9 mouse cellular contexts compared by ENCODE assay signal in genomic region chr5:41887738-41888137, GRCm38 (mm10). TPM values are rescaled to one million over a fixed set of nuclear protein-coding genes. Genes with fewer than 3 reads are reported as not detected.
A peak's percentile ranks its signal among the peaks of the same experiment; 100 is the strongest.
DNase-seq lines count a peak whose midpoint lies in the region; ATAC-seq and TF ChIP-seq lines count a peak whose summit lies in the region.
"Had no signal": no experiment of that assay in that cellular context is flagged by ENCODE, and none has a peak within 500 bp of the region (broad histone marks: within the 10 kb centered on the region; RNA-seq: fewer than 3 reads in every experiment).

No protein-coding gene starts in this region.

- peaks cover 10% of the 10 kb centered on the region; the same call in 1 of the 2 replicates for H3K4me1 ChIP-seq in cerebellum, adult 2 months (ENCODE audit: control insufficient read depth, insufficient read depth, low read length)
- H3K4me1 ChIP-seq in kidney, postnatal 0 days (replicated peaks; ENCODE audit: insufficient read depth, low read length) = no peaks in the 10 kb centered on the region
- H3K4me1 ChIP-seq in liver, embryonic 11.5 days (replicated peaks; ENCODE audit: control insufficient read depth, insufficient read depth, low read length) = no peaks in the 10 kb centered on the region
- H3K4me1 ChIP-seq: limb, embryonic 13.5 days had no signal

- H3K27me3 ChIP-seq in C2C12 (ENCODE audit: control insufficient read depth, insufficient read depth, insufficient read length) = no peaks in the 10 kb centered on the region
- no peaks in the 10 kb centered on the region for H3K27me3 ChIP-seq in cerebellum, adult 2 months (ENCODE audit: control insufficient read depth, insufficient read depth, low read length)
- no peaks in the 10 kb centered on the region for H3K27me3 ChIP-seq in kidney, postnatal 0 days (ENCODE audit: insufficient read depth, low read length)
- H3K27me3 ChIP-seq in liver, embryonic 11.5 days (replicated peaks; ENCODE audit: control insufficient read depth, insufficient read depth, low read length) = no peaks in the 10 kb centered on the region

- 10% methylated on average over 4 of the region's 4 CpGs for WGBS in cerebellum, adult 2 months
- 11% methylated on average over 4 of the region's 4 CpGs for WGBS in kidney, postnatal 0 days
- 12% methylated on average over 4 of the region's 4 CpGs for WGBS in liver, embryonic 11.5 days

- H3ac ChIP-seq in C2C12 (ENCODE audit: control insufficient read depth, insufficient read length, low read depth) = no peak overlapping the region

- no peaks in the 10 kb centered on the region for H3K79me2 ChIP-seq in C2C12 (ENCODE audit: control insufficient read depth, insufficient read depth)

- no peaks in the 10 kb centered on the region for H3K79me3 ChIP-seq in C2C12 (ENCODE audit: low read depth)

- TF ChIP-seq CTCF in C2C12 (IDR thresholded peaks at IDR 0.05; ENCODE audit: control insufficient read depth, insufficient read depth, insufficient read length) = peak; percentile 58
- TF ChIP-seq CTCF in cerebellum, adult 2 months (IDR thresholded peaks at IDR 0.05; ENCODE audit: borderline replicate concordance, insufficient read depth, low read depth, low read length) = peak; percentile 78; the same call in 1 of the 2 replicates
- TF ChIP-seq CTCF in kidney, postnatal 0 days (IDR thresholded peaks at IDR 0.05; ENCODE audit: low read depth) = peak; percentile 82

- no peak overlapping the region for H3K27ac ChIP-seq in cerebellum, adult 2 months (ENCODE audit: insufficient read depth, low read length)
- no peak overlapping the region for H3K27ac ChIP-seq in kidney, postnatal 0 days
- no peak overlapping the region for H3K27ac ChIP-seq in liver, embryonic 11.5 days (ENCODE audit: low read depth, low read length)
- H3K27ac ChIP-seq: limb, embryonic 13.5 days had no signal

- DNase-seq in MEL-GATA-1-ER (ENCODE audit: extremely low read depth, low read depth) = peak; percentile 45
- DNase-seq in cerebellum, adult 2 months = peak; percentile 82 to 84
- DNase-seq in frontal cortex, adult 2 months (ENCODE audit: extremely low spot score in 1 of 2, low spot score in 1 of 2) = peak; percentile 46 to 91
- peak; percentile 79 for DNase-seq in kidney, postnatal 0 days (ENCODE audit: low spot score)
- DNase-seq in liver, embryonic 11.5 days (ENCODE audit: low spot score) = peak; percentile 43
- DNase-seq in right cerebral cortex, adult 18-20 months = peak; percentile 76
- peak; percentile 46 to 68 for DNase-seq in urinary bladder, postnatal 4 days (ENCODE audit: low spot score in 2 of 2)

- ATAC-seq in kidney, postnatal 0 days (replicated peaks; ENCODE audit: low FRiP score, low read depth) = no peak
- no peak for ATAC-seq in liver, embryonic 11.5 days (replicated peaks; ENCODE audit: low FRiP score)

- no peaks in the 10 kb centered on the region for H3K9me3 ChIP-seq in kidney, postnatal 0 days (replicated peaks; ENCODE audit: low read length)
- no peaks in the 10 kb centered on the region for H3K9me3 ChIP-seq in liver, embryonic 11.5 days (ENCODE audit: control insufficient read depth, low read length)
- H3K9me3 ChIP-seq: limb, embryonic 13.5 days had no signal

- H3K36me3 ChIP-seq in C2C12 (ENCODE audit: control insufficient read depth, insufficient read depth) = no peaks in the 10 kb centered on the region
- no peaks in the 10 kb centered on the region for H3K36me3 ChIP-seq in kidney, postnatal 0 days (ENCODE audit: insufficient read depth, low read length)
- H3K36me3 ChIP-seq in liver, embryonic 11.5 days (ENCODE audit: control insufficient read depth, insufficient read depth, low read length) = no peaks in the 10 kb centered on the region
- H3K36me3 ChIP-seq: limb, embryonic 13.5 days had no signal

- H3K4me2 ChIP-seq in kidney, postnatal 0 days (ENCODE audit: low read length) = no peak overlapping the region
- H3K4me2 ChIP-seq in liver, embryonic 11.5 days = no peak overlapping the region
- H3K4me2 ChIP-seq: limb, embryonic 13.5 days had no signal

- TF ChIP-seq POLR2A in cerebellum, adult 2 months (IDR thresholded peaks at IDR 0.05; ENCODE audit: borderline replicate concordance, insufficient read depth, low read length) = no peak

- no peak overlapping the region for H3K4me3 ChIP-seq in C2C12 (ENCODE audit: insufficient read depth, poor library complexity, severe bottlenecking)
- no peak overlapping the region for H3K4me3 ChIP-seq in cerebellum, adult 2 months (replicated peaks; ENCODE audit: insufficient read depth, low read depth, low read length)
- H3K4me3 ChIP-seq in kidney, postnatal 0 days (replicated peaks; ENCODE audit: low read depth, low read length) = no peak overlapping the region
- no peak overlapping the region for H3K4me3 ChIP-seq in liver, embryonic 11.5 days (ENCODE audit: low read depth, low read length)
- H3K4me3 ChIP-seq: limb, embryonic 13.5 days had no signal

- H3K9ac ChIP-seq in kidney, postnatal 0 days (ENCODE audit: low read depth, low read length) = no peak overlapping the region
- H3K9ac ChIP-seq in liver, embryonic 11.5 days (ENCODE audit: low read depth, low read length) = no peak overlapping the region
- H3K9ac ChIP-seq: limb, embryonic 13.5 days had no signal

TF ChIP-seq in C2C12, 6 proteins besides CTCF, POLR2A, EP300 and RAD21:
- TF ChIP-seq FOSL1 (IDR thresholded peaks at IDR 0.05; ENCODE audit: insufficient read depth, low read length, poor library complexity, severe bottlenecking) (no peak), USF1 (IDR thresholded peaks at IDR 0.05; ENCODE audit: low read depth) (no peak), MAX (IDR thresholded peaks at IDR 0.05) (no peak), MYOD1 (IDR thresholded peaks at IDR 0.05; ENCODE audit: control insufficient read depth, insufficient read length, low read depth) (no peak), MYOG (IDR thresholded peaks at IDR 0.05; ENCODE audit: control insufficient read depth, extremely low read depth, insufficient read length) (no peak)
TF ChIP-seq in C2C12: peak in this region for 0.

RNA-seq across cellular contexts. Expression of gene Bod1l, which starts 43.6 kb away (rescaled TPM):
- 2.9 TPM for polyA plus RNA-seq in C2C12 (2012; fragmentation: generic; extraction: Trizol)
- 20.2 and 20.5 TPM in 2 replicates for polyA plus RNA-seq in cerebellum, adult 2 months (2012; rRNA removed)
- 16.8 and 17.8 TPM in 2 replicates for polyA plus RNA-seq in frontal cortex, adult 2 months (2012; rRNA removed)
- 21.1 and 22.6 TPM in 2 replicates for polyA plus RNA-seq in kidney, postnatal 0 days (2015; fragmentation: Nextera tagmentation; extraction: Ambion mirVana)
- 19.1 and 21.0 TPM in 2 replicates for polyA plus RNA-seq in liver, embryonic 11.5 days (2014; fragmentation: Nextera tagmentation; extraction: Ambion mirVana)
